Mouse (Mus musculus) embryonic facial prominence, embryonic 12.5 days (tissue): ENCODE measurements at regions not wholly inside any gene's neighbourhood (a gene's known extent, or its start where the extent isn't known, plus 50 kb on each side); places are given as distances from the start of the nearest gene placed in this dataset.

Experiments
- ATAC-seq: fragments of 200-750 bp; cut with Nextera tagmentation; 2 replicates; pipeline ENCODE4 v1.8.0; 2017; ENCODE audit not compliant: insufficient number of reproducible peaks, insufficient read depth, low FRiP score, low TSS enrichment
- H3K27ac ChIP-seq: fragments of 300-500 bp; sonication (generic); 2 replicates; pipeline ENCODE4 v1.5.1; 2016; ENCODE audit warnings: mild to moderate bottlenecking
- H3K27me3 ChIP-seq: fragments of 300-500 bp; sonication (generic); 2 replicates; pipeline ENCODE4 v1.6.1; 2016; ENCODE audit warnings: mild to moderate bottlenecking, moderate library complexity
- H3K36me3 ChIP-seq: fragments of 300-500 bp; sonication (generic); 2 replicates; pipeline ENCODE4 v1.6.1; 2016; ENCODE audit warnings: mild to moderate bottlenecking
- H3K4me1 ChIP-seq: fragments of 300-500 bp; sonication (generic); 2 replicates; pipeline ENCODE4 v1.6.1; 2016
- H3K4me2 ChIP-seq: fragments of 300-500 bp; sonication (generic); replicated peaks from 2 replicates; pipeline ENCODE4 v1.6.1; 2016; ENCODE audit warnings: mild to moderate bottlenecking, moderate library complexity
- H3K4me3 ChIP-seq: fragments of 300-500 bp; sonication (generic); 2 replicates; pipeline ENCODE4 v1.5.1; 2016; ENCODE audit warnings: mild to moderate bottlenecking
- H3K9ac ChIP-seq: fragments of 300-500 bp; sonication (generic); 2 replicates; pipeline ENCODE4 v1.6.1; 2016; ENCODE audit warnings: mild to moderate bottlenecking, moderate library complexity
- H3K9me3 ChIP-seq: fragments of 300-500 bp; sonication (generic); 2 replicates; pipeline ENCODE4 v1.6.1; 2016; ENCODE audit warnings: mild to moderate bottlenecking, moderate library complexity
- whole genome bisulfite sequencing: fragments of 180-500 bp; shearing (Covaris S2); methylation state at CpG from one replicate; pipeline ENCODE4 v1.1.7; 2016; 5-methylcytosine and 5-hydroxymethylcytosine counted together

DNA sequence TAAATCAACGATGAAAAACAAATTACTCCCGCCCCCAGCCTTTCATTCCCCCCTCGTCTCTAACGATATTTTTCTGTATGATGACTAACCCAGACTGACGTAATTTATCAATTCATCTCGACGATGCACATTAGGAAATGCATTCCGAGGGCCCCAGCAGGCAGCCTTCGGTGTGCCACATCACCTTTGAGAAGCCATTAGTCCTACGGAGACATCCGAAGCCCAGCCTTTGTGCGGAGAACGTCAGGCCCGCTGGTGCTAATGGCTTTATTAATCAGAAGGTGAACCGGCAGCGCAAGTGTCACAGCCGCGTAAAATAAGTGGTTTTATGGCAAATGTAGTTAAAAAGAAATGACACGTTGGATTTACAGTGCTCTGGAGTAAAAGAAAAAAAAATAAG lies 269.1 kb upstream of the Gm10131 start:
- WGBS, result 72% methylated on average over 19 of the region's 19 CpGs
- Histone ChIP-seq H3K4me1 (no peaks in the 10 kb centered on the region), H3K27ac (no peak overlapping the region), H3K4me2 (no peak overlapping the region), H3K27me3 (no peaks in the 10 kb centered on the region), H3K4me3 (no peak overlapping the region), H3K36me3 (no peaks in the 10 kb centered on the region), H3K9ac (no peak overlapping the region), H3K9me3 (no peaks in the 10 kb centered on the region)
- ATAC-seq, result no peak

DNA sequence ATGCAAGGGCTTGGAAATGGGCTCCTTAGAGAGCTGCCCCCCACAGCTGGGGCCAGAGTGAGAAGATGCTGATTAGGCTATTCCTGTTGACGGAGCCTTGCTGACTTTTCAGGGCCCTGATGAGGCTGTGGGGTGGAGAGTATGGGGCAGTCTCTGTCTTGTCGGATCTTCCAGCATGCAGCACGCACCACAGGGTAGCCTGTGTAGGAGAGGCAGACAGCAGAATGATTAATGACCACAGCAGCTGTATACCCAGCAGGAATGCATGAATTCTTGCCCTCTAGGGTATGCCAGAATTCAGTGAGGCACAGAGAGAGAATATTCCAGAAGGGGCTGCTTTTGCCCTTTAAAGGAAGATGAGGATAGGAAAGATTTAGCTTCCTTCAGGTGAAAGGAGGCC lies 265.6 kb upstream of the Gm10131 start:
- Histone ChIP-seq H3K36me3 (no peaks in the 10 kb centered on the region), H3K4me2 (no peak overlapping the region), H3K4me1 (no peaks in the 10 kb centered on the region), H3K27ac (no peak overlapping the region), H3K9ac (no peak overlapping the region), H3K4me3 (no peak overlapping the region), H3K27me3 (no peaks in the 10 kb centered on the region), H3K9me3 (no peaks in the 10 kb centered on the region)
- WGBS, result 42% methylated on average over 3 of the region's 3 CpGs
- ATAC-seq, result no peak

DNA sequence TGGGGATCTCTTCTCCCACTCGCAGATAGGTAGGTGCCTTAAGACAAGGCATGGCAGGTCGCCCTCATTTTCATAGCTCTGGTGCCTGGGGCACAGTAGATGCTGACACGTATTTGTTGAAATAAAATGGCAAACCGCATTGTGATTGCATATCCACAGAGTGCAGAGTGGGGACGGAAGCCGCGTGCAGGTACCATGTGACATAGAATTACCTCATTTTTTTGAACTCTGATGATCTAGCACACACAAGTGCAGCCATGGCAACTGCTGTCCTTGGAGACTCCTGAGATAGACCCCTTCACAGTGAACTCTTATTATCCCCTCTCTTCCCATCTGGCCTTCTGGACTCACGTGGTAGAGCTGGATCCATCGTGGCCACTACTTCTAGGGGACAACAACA lies 262.7 kb upstream of the Gm10131 start:
- no peaks in the 10 kb centered on the region for H3K36me3 ChIP-seq
- no peaks in the 10 kb centered on the region for H3K27me3 ChIP-seq
- no peak overlapping the region for H3K27ac ChIP-seq
- ATAC-seq, result no peak
- H3K4me2 ChIP-seq, result no peak overlapping the region
- H3K4me1 ChIP-seq, result peaks cover 10% of the 10 kb centered on the region
- H3K9me3 ChIP-seq, result no peaks in the 10 kb centered on the region
- WGBS, result 91% methylated on average over 9 of the region's 9 CpGs
- H3K4me3 ChIP-seq, result no peak overlapping the region
- H3K9ac ChIP-seq, result no peak overlapping the region

DNA sequence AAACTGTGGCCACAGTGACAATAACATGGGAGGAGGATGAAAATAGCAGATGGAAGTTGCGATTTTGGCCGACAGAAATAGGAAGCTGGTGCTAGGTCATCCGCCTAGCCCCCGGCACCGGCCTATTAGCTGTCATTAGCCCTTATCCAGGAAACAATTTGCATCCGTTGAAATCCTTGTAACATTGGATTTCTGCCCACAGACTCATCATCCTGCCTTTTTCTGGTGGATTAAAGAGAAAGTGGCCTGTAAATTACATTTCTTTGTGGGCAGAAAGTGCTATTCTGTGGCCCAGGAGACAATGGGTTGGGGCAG lies 261.1 kb upstream of the Gm10131 start:
- Histone ChIP-seq H3K4me3 (no peak overlapping the region), H3K4me1 (peaks cover 10% of the 10 kb centered on the region), H3K27me3 (no peaks in the 10 kb centered on the region), H3K9ac (no peak overlapping the region), H3K4me2 (no peak overlapping the region), H3K9me3 (no peaks in the 10 kb centered on the region), H3K36me3 (no peaks in the 10 kb centered on the region), H3K27ac (no peak overlapping the region)
- no peak for ATAC-seq
- WGBS, result 57% methylated on average over 6 of the region's 6 CpGs

DNA sequence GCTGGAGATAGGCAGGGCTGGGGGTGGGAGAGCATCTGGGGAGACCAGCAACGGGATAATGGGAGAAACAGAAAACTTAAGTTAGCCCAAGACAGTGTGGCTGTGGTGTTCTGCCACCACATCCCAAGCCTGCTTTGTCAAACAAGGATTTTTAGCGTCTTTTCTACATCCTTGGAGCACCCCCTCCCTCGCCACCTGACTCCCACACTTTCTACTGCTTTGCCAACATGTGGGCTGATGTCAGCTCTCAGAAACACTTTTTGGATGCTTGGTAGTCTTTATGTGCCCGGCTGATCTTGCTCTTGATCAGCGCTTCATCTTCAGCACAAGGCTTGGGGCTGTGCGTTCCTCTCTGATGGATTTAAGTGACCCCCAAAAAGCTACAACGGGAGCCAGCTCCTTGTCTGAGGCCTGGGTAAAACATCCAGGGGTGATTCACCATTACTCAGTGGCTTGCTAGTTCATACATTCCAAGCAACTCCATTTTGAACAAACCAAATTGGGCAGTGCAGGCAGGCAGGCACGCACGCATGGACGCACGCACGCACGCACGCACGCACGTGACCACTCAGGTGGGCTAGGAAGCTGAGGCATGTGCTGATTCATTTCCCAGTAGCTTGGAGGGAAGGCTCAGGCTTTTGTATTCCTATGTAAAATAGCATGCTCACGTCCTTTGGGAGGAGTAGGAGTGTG lies 260.6 kb upstream of the Gm10131 start:
- H3K4me2 ChIP-seq, result no peak overlapping the region

DNA sequence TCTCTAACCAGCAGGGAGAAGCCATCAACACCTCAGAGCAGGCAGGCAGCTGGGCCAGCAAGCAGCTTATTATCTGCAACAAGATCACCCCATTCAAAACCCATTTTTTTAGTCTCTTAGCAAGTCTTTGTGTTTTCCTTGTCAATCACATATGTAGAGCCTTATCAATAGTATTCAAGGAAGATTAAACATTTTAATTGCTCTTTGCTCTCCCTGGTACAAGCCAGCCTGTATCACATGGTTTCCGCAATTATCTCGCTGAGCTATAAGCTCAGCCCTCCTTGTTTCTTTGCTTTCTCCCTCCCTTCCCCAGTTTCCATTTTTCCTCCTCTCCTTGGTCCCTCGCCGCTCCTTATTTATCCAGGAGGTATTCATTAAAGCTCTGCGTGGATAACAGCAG lies 259.9 kb upstream of the Gm10131 start:
- Histone ChIP-seq H3K27me3 (no peaks in the 10 kb centered on the region), H3K27ac (no peak overlapping the region), H3K9ac (no peak overlapping the region), H3K4me1 (peaks cover 10% of the 10 kb centered on the region), H3K9me3 (no peaks in the 10 kb centered on the region), H3K36me3 (no peaks in the 10 kb centered on the region), H3K4me3 (no peak overlapping the region), H3K4me2 (no peak overlapping the region)
- 50% methylated on average over 5 of the region's 5 CpGs for WGBS
- ATAC-seq, result no peak

More for the DNA sequence above, 260.6 kb upstream of the Gm10131 start:
- H3K9ac ChIP-seq, result no peak overlapping the region
- no peak overlapping the region for H3K27ac ChIP-seq
- peaks cover 10% of the 10 kb centered on the region for H3K4me1 ChIP-seq
- no peak overlapping the region for H3K4me3 ChIP-seq
- 84% methylated on average over 17 of the region's 17 CpGs for WGBS
- no peaks in the 10 kb centered on the region for H3K27me3 ChIP-seq
- no peak for ATAC-seq
- H3K9me3 ChIP-seq, result no peaks in the 10 kb centered on the region
- no peaks in the 10 kb centered on the region for H3K36me3 ChIP-seq

GRCm38 (mm10) chr8:34368556-34368955 lies 257.0 kb upstream of the Gm10131 start:
- Histone ChIP-seq H3K9me3 (no peaks in the 10 kb centered on the region), H3K4me1 (peaks cover 10% of the 10 kb centered on the region), H3K27me3 (no peaks in the 10 kb centered on the region), H3K36me3 (no peaks in the 10 kb centered on the region), H3K9ac (no peak overlapping the region), H3K4me2 (no peak overlapping the region), H3K27ac (no peak overlapping the region), H3K4me3 (no peak overlapping the region)
- 70% methylated on average over 2 of the region's 2 CpGs for WGBS
- no peak for ATAC-seq

- no peak overlapping the region for H3K27ac ChIP-seq
- 78% methylated on average over 18 of the region's 18 CpGs for WGBS
- ATAC-seq, result no peak
These were observed 253.0 kb upstream of the Gm10131 start for GRCm38 (mm10) chr8:34364446-34365035.

DNA sequence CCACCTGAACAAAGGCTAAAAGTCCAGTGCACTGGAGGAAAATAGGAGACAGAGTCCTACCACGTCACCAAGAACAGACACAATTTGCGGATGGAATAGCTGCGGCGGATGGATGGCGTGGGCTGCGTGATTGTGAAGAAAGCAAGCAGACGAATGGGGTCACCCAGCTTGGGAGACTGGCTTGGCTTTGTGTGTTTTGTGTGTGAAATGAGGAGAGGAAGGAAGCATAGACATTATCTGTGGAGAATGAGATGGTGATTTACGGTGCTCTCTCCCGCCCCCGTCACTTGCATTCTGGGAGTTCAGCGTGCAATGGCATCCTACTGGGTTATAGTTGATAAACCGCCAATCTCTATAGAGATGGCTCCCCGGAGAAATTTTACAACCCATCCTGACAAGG lies 252.1 kb upstream of the Gm10131 start:
- no peak overlapping the region for H3K9ac ChIP-seq
- H3K4me1 ChIP-seq, result no peaks in the 10 kb centered on the region
- WGBS, result 91% methylated on average over 13 of the region's 13 CpGs
- H3K36me3 ChIP-seq, result no peaks in the 10 kb centered on the region
- H3K27me3 ChIP-seq, result no peaks in the 10 kb centered on the region
- no peak overlapping the region for H3K27ac ChIP-seq
- no peaks in the 10 kb centered on the region for H3K9me3 ChIP-seq
- H3K4me3 ChIP-seq, result no peak overlapping the region
- no peak for ATAC-seq
- no peak overlapping the region for H3K4me2 ChIP-seq

More at GRCm38 (mm10) chr8:34364446-34365035, 253.0 kb upstream of the Gm10131 start:
- Histone ChIP-seq H3K27me3 (no peaks in the 10 kb centered on the region), H3K36me3 (no peaks in the 10 kb centered on the region), H3K4me3 (no peak overlapping the region), H3K9me3 (no peaks in the 10 kb centered on the region), H3K4me1 (no peaks in the 10 kb centered on the region), H3K4me2 (no peak overlapping the region), H3K9ac (no peak overlapping the region)

DNA sequence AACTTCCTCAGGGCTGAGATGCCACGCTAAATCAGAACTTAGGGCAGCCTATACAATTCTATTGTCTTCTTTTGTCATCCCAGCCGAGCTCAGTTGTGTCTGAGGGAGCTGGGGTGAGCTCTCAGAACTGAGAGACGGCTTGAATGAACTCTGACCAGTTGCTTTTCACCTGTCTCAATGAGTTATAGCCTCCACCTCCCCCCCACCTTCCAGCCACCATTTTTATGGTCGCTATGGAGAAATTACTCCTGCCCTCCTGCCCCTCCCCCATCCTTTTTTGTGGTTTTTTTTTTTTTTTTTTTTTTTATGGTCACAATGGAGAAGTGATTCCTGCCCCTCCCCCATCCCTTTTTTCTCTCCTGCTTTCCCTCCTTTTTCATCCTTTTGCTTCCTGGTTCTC lies 251.6 kb upstream of the Gm10131 start:
- no peaks in the 10 kb centered on the region for H3K4me1 ChIP-seq
- no peak overlapping the region for H3K4me3 ChIP-seq
- H3K9me3 ChIP-seq, result no peaks in the 10 kb centered on the region
- H3K36me3 ChIP-seq, result no peaks in the 10 kb centered on the region
- H3K27me3 ChIP-seq, result no peaks in the 10 kb centered on the region
- no peak overlapping the region for H3K4me2 ChIP-seq
- H3K27ac ChIP-seq, result no peak overlapping the region
- no peak overlapping the region for H3K9ac ChIP-seq
- ATAC-seq, result no peak
- 72% methylated on average over 4 of the region's 4 CpGs for WGBS

DNA sequence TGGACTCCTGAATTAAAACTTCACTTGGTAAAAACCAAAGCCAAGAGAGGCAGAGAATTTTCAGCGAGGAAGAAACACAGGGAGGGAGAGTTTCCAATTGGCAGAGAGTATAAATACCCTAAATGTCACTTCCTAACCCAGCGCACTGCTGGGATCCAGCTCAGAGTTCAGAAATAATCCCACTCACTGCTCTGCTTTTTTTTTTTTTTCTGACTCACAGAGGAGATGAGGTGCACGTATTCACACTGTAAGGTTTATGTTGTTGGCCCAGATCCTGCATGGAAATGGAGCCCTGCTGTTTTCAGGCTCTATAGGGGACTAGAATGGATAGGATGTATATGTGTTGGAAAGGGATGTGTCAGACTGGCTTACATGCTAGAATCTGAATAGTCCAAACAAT lies 249.8 kb upstream of the Gm10131 start:
- no peak for ATAC-seq
- 88% methylated on average over 3 of the region's 3 CpGs for WGBS
- no peak overlapping the region for H3K27ac ChIP-seq
- H3K9me3 ChIP-seq, result no peaks in the 10 kb centered on the region
- no peaks in the 10 kb centered on the region for H3K36me3 ChIP-seq
- no peak overlapping the region for H3K4me3 ChIP-seq
- no peaks in the 10 kb centered on the region for H3K4me1 ChIP-seq
- H3K9ac ChIP-seq, result no peak overlapping the region
- no peaks in the 10 kb centered on the region for H3K27me3 ChIP-seq
- H3K4me2 ChIP-seq, result no peak overlapping the region

DNA sequence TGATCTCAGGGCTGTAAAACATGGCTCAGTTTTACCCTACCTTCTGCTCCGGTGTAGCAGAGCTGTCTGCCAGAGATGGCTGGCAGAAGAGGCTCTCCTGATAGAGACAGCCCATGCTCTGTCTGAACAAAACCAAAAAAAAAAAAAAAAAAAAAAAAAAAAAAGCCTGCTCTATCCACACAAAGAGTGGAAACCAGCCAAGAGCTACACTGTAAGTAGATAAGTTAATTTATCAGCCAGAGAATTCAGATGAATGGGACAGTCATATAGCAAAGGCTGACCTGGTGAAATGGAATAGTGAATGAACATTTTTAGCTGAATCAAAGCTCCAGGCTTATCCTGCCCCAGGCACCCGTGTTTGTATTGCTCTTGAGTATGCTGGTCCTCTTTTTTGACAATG lies 248.2 kb upstream of the Gm10131 start:
- Histone ChIP-seq H3K9me3 (no peaks in the 10 kb centered on the region), H3K4me1 (no peaks in the 10 kb centered on the region), H3K4me3 (no peak overlapping the region), H3K4me2 (no peak overlapping the region), H3K27ac (no peak overlapping the region), H3K9ac (no peak overlapping the region), H3K27me3 (no peaks in the 10 kb centered on the region), H3K36me3 (no peaks in the 10 kb centered on the region)
- no peak for ATAC-seq
- WGBS, result 78% methylated on average over 2 of the region's 2 CpGs
